21 mouse cellular contexts compared by ENCODE assay signal in the genomic region with DNA sequence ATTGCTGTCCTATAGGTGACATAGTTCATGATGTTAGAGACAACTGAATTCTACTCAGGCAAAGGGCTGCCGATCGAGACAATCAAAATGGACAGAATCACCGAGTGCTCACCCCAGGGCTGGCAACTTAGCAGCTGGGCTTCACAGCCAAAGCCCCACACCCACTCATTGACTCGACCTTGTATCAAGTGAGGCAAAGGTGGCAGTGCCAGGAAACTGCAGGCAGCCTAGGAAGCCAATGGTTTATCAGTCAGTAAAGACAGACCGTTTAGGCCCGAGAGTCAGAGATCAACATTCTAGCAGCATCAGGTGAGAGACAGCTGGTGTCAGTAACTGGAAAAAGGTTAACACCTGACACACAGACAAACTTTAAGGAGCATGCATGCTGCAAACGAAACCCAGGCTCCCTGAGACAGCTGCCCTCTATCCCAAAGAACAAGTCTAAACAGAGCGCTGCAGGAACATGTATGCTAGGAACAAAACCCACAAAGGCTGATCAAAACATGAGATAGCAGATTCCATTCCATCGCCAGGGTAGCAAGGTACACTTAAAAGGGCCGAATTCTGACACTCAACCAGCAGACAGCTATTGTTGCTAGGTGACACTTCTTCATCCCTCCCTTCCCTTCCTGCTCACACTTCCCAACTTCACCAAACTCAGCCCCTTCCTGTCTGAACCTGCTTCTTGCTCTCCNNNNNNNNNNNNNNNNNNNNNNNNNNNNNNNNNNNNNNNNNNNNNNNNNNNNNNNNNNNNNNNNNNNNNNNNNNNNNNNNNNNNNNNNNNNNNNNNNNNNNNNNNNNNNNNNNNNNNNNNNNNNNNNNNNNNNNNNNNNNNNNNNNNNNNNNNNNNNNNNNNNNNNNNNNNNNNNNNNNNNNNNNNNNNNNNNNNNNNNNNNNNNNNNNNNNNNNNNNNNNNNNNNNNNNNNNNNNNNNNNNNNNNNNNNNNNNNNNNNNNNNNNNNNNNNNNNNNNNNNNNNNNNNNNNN. TPM values are rescaled to one million over a fixed set of nuclear protein-coding genes. Genes with fewer than 3 reads are reported as not detected.
A peak's percentile ranks its signal among the peaks of the same experiment; 100 is the strongest.
DNase-seq lines count a peak whose midpoint lies in the region; ATAC-seq and TF ChIP-seq lines count a peak whose summit lies in the region.
"Had no signal": no experiment of that assay in that cellular context is flagged by ENCODE, and none has a peak within 500 bp of the region (broad histone marks: within the 10 kb centered on the region; RNA-seq: fewer than 3 reads in every experiment).

No protein-coding gene starts in this region.

- DNase-seq in gastrocnemius, adult 2 months = no peak
- DNase-seq in gastrocnemius, postnatal 4 days (ENCODE audit: low spot score in 2 of 2) = no peak
- DNase-seq in liver, adult 2 months (ENCODE audit: extremely low read depth, low read depth, low spot score) = peak; percentile 93
- no peak for DNase-seq in liver, embryonic 11.5 days (ENCODE audit: low spot score)
- DNase-seq in kidney, postnatal 25 days = no peak
- DNase-seq: B cell, adult 2 months; cerebellum, adult 18-20 months; kidney, adult 2 months; kidney, postnatal 14 days; layer of hippocampus, adult 9-11 months; liver, postnatal 0 days; lung, postnatal 36 days; right cerebral cortex, postnatal 14 days had no signal

- no peak for ATAC-seq in liver, embryonic 11.5 days (replicated peaks; ENCODE audit: low FRiP score)
- no peak for ATAC-seq in embryonic facial prominence, embryonic 13.5 days (ENCODE audit: insufficient number of reproducible peaks, insufficient read depth, low FRiP score, low TSS enrichment, low read depth)
- ATAC-seq in megakaryocyte-erythroid progenitor cell, adult 5-6 weeks (replicated peaks; ENCODE audit: low FRiP score, low TSS enrichment, poor library complexity, severe bottlenecking) = peak; percentile 25; the same call in 1 of the 2 replicates
- ATAC-seq in cerebellum, adult (ENCODE audit: insufficient number of reproducible peaks, low FRiP score, low TSS enrichment) = no peak
- ATAC-seq: forebrain, embryonic 14.5 days; liver, postnatal 0 days had no signal

- no peak overlapping the region for H3K4me2 ChIP-seq in liver, embryonic 11.5 days
- H3K4me2 ChIP-seq in embryonic facial prominence, embryonic 13.5 days = no peak overlapping the region
- H3K4me2 ChIP-seq: limb, embryonic 13.5 days; midbrain, embryonic 12.5 days; neural tube, embryonic 13.5 days had no signal

- no peak overlapping the region for H3K4me3 ChIP-seq in gastrocnemius, adult 2 months
- H3K4me3 ChIP-seq in liver, adult 2 months (ENCODE audit: insufficient read depth, low read depth, low read length) = no peak overlapping the region
- no peak overlapping the region for H3K4me3 ChIP-seq in liver, embryonic 11.5 days (ENCODE audit: low read depth, low read length)
- H3K4me3 ChIP-seq in embryonic facial prominence, embryonic 13.5 days = no peak overlapping the region
- H3K4me3 ChIP-seq: hindbrain, embryonic 10.5 days; limb, embryonic 13.5 days; midbrain, embryonic 12.5 days; neural tube, embryonic 13.5 days had no signal

- H3K9me3 ChIP-seq in liver, embryonic 11.5 days (ENCODE audit: control insufficient read depth, low read length) = no peaks in the 10 kb centered on the region
- H3K9me3 ChIP-seq in embryonic facial prominence, embryonic 13.5 days = no peaks in the 10 kb centered on the region
- H3K9me3 ChIP-seq: hindbrain, embryonic 10.5 days; midbrain, embryonic 12.5 days; neural tube, embryonic 13.5 days had no signal

- H3K9ac ChIP-seq in liver, adult 2 months (ENCODE audit: low read depth, low read length) = no peak overlapping the region
- H3K9ac ChIP-seq in liver, embryonic 11.5 days (ENCODE audit: low read depth, low read length) = no peak overlapping the region
- H3K9ac ChIP-seq in embryonic facial prominence, embryonic 13.5 days = no peak overlapping the region
- H3K9ac ChIP-seq: limb, embryonic 13.5 days; liver, postnatal 0 days; midbrain, embryonic 12.5 days; neural tube, embryonic 13.5 days had no signal

- H3K79me2 ChIP-seq in liver, adult 2 months (ENCODE audit: control insufficient read depth, insufficient read depth, low read length) = peaks cover 10% of the 10 kb centered on the region; the same call in 1 of the 2 replicates

- no peak for TF ChIP-seq CTCF in gastrocnemius, adult 2 months (IDR thresholded peaks at IDR 0.05)
- no peak for TF ChIP-seq CTCF in liver, adult 2 months (IDR thresholded peaks at IDR 0.05; ENCODE audit: low read depth, low read length)

- H3K27ac ChIP-seq in gastrocnemius, adult 2 months = peak overlapping the region; percentile 31; the same call in 1 of the 2 replicates
- H3K27ac ChIP-seq in liver, adult 2 months (replicated peaks; ENCODE audit: insufficient read depth, low read depth, low read length) = peak overlapping the region; percentile 49
- no peak overlapping the region for H3K27ac ChIP-seq in liver, embryonic 11.5 days (ENCODE audit: low read depth, low read length)
- peak overlapping the region; percentile 62 for H3K27ac ChIP-seq in embryonic facial prominence, embryonic 13.5 days
- H3K27ac ChIP-seq: hindbrain, embryonic 10.5 days; limb, embryonic 13.5 days; midbrain, embryonic 12.5 days; neural tube, embryonic 13.5 days had no signal

- no peaks in the 10 kb centered on the region for H3K36me3 ChIP-seq in liver, adult 2 months (ENCODE audit: control insufficient read depth, insufficient read depth, low read length)
- H3K36me3 ChIP-seq in liver, embryonic 11.5 days (ENCODE audit: control insufficient read depth, insufficient read depth, low read length) = no peaks in the 10 kb centered on the region
- 0 out of 2 replicates have a peak, but pooled peaks cover 6% of the 10 kb centered on the region for H3K36me3 ChIP-seq in embryonic facial prominence, embryonic 13.5 days
- H3K36me3 ChIP-seq: midbrain, embryonic 12.5 days; neural tube, embryonic 13.5 days had no signal

- WGBS in liver, adult 2 months = 25% methylated on average over 10 of the region's 10 CpGs
- WGBS in liver, embryonic 11.5 days = 74% methylated on average over 10 of the region's 10 CpGs
- 72% methylated on average over 10 of the region's 10 CpGs for WGBS in embryonic facial prominence, embryonic 13.5 days

- H3K27me3 ChIP-seq in liver, adult 2 months (ENCODE audit: control insufficient read depth, insufficient read depth, low read length) = no peaks in the 10 kb centered on the region
- no peaks in the 10 kb centered on the region for H3K27me3 ChIP-seq in liver, embryonic 11.5 days (replicated peaks; ENCODE audit: control insufficient read depth, insufficient read depth, low read length)
- H3K27me3 ChIP-seq in embryonic facial prominence, embryonic 13.5 days = no peaks in the 10 kb centered on the region
- H3K27me3 ChIP-seq: limb, embryonic 13.5 days; midbrain, embryonic 12.5 days; neural tube, embryonic 13.5 days had no signal

- H3K4me1 ChIP-seq in liver, adult 2 months (ENCODE audit: control insufficient read depth, insufficient read depth, low read length) = peaks cover 29% of the 10 kb centered on the region
- 0 out of 2 replicates have a peak, but pooled peaks cover 3% of the 10 kb centered on the region for H3K4me1 ChIP-seq in liver, embryonic 11.5 days (replicated peaks; ENCODE audit: control insufficient read depth, insufficient read depth, low read length)
- H3K4me1 ChIP-seq in embryonic facial prominence, embryonic 13.5 days = peaks cover 19% of the 10 kb centered on the region

- intact Hi-C loops in gastrocnemius, adult 2 months (cut with DNase I) = no loop called here

- no peak for TF ChIP-seq POLR2A in liver, adult 2 months (IDR thresholded peaks at IDR 0.05; ENCODE audit: extremely low read depth, insufficient read depth, low read length)

RNA-seq across cellular contexts. Expression of a gene that starts 5.7 kb away (rescaled TPM):
- 1 to 10 TPM; 1.1 to 1.2 TPM for total RNA-seq in gastrocnemius, adult 2 months (2021)
- 1 to 10 TPM; 4.1 to 4.2 TPM for total RNA-seq in gastrocnemius, postnatal 4 days (2021)
- 17.2 and 17.6 TPM in 2 replicates for total RNA-seq in liver, adult 2 months (2014; rRNA removed)
- polyA plus RNA-seq in liver, adult 2 months (2012; rRNA removed) = 17.8 and 19.5 TPM in 2 replicates
- polyA plus RNA-seq in liver, embryonic 11.5 days (2014; fragmentation: Nextera tagmentation; extraction: Ambion mirVana) = 5.8 and 6.7 TPM in 2 replicates
- polyA plus RNA-seq in embryonic facial prominence, embryonic 13.5 days (2015; fragmentation: Nextera tagmentation; extraction: Ambion mirVana) = 15.8 and 16.0 TPM in 2 replicates
- total RNA-seq in megakaryocyte-erythroid progenitor cell, adult 5-6 weeks (2014; fragmentation: Nextera tagmentation) = 2.6 and 3.4 TPM in 2 replicates
- 1.8 and 2.7 TPM in 2 replicates for total RNA-seq in megakaryocyte-erythroid progenitor cell, adult 5-6 weeks (2017)

RNA-seq across cellular contexts. Expression of a gene that starts 45.0 kb away (rescaled TPM):
- total RNA-seq in gastrocnemius, adult 2 months (2021) = under 1 TPM; 0.54 to 0.56 TPM
- total RNA-seq in gastrocnemius, postnatal 4 days (2021) = 1 to 10 TPM; 1.1 to 1.4 TPM
- 0.28 and 0.40 TPM in 2 replicates for total RNA-seq in liver, adult 2 months (2014; rRNA removed)
- 0.07 and 0.37 TPM in 2 replicates for polyA plus RNA-seq in liver, adult 2 months (2012; rRNA removed)
- 1.1 and 1.4 TPM in 2 replicates for polyA plus RNA-seq in liver, embryonic 11.5 days (2014; fragmentation: Nextera tagmentation; extraction: Ambion mirVana)
- polyA plus RNA-seq in embryonic facial prominence, embryonic 13.5 days (2015; fragmentation: Nextera tagmentation; extraction: Ambion mirVana) = 0.65 and 0.69 TPM in 2 replicates
- 0.99 and 2.4 TPM in 2 replicates for total RNA-seq in megakaryocyte-erythroid progenitor cell, adult 5-6 weeks (2014; fragmentation: Nextera tagmentation)
- total RNA-seq in megakaryocyte-erythroid progenitor cell, adult 5-6 weeks (2017) = 0.46 TPM in 1 of 2 replicates, not detected in the other
